Comparison of ENCODE assay signal across 19 mouse cellular contexts in the genomic region with DNA sequence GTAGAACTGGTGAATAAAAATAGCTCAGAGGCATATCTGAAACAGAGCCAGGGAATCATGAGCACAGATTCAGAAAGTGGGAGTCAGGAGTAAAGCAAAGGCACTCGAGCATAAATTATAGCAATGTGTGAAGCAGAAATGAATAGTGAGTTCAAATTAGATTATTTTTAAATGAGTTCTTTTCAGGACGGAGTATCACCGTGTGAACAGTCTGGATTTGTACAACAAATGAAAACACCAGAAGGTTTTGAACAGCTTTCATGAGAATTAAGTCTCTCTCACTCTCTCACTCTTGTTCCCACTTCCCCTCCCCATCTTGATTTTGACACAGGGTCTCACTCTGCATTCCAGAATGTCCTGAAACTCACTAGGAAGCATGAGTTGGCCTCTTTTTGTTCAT.
"Had no signal": no experiment of that assay in that cellular context is flagged by ENCODE, and none has a peak within 500 bp of the region (broad histone marks: within the 10 kb centered on the region; RNA-seq: fewer than 3 reads in every experiment).

No protein-coding gene starts in this region.

- H3K36me3 ChIP-seq: limb, embryonic 10.5 days; liver, embryonic 15.5 days; midbrain, embryonic 15.5 days; neural tube, embryonic 13.5 days had no signal

- H3K27ac ChIP-seq: kidney, postnatal 0 days; left cerebral cortex, adult 2 months; limb, embryonic 10.5 days; liver, embryonic 15.5 days; midbrain, embryonic 15.5 days; neural tube, embryonic 13.5 days had no signal

- DNase-seq: kidney, adult 8-10 months; kidney, postnatal 36 days; lung, adult 2 months; lung, postnatal 4 days; retina, postnatal 1 day; right cerebral cortex, postnatal 4 days; spleen, adult 18-20 months; thymus, adult 2 months; thymus, postnatal 25 days had no signal

- H3K4me1 ChIP-seq: limb, embryonic 10.5 days; liver, embryonic 15.5 days; midbrain, embryonic 15.5 days; neural tube, embryonic 13.5 days had no signal

- H3K9ac ChIP-seq: liver, embryonic 15.5 days; midbrain, embryonic 15.5 days; neural tube, embryonic 13.5 days had no signal

- H3K4me3 ChIP-seq: left cerebral cortex, adult 2 months; limb, embryonic 10.5 days; liver, embryonic 15.5 days; midbrain, embryonic 15.5 days; neural tube, embryonic 13.5 days had no signal

- H3K27me3 ChIP-seq: liver, embryonic 15.5 days; midbrain, embryonic 15.5 days; neural tube, embryonic 13.5 days had no signal

- H3K4me2 ChIP-seq: liver, embryonic 11.5 days; liver, embryonic 15.5 days; midbrain, embryonic 11.5 days; midbrain, embryonic 15.5 days; neural tube, embryonic 13.5 days had no signal

- H3K9me3 ChIP-seq: limb, embryonic 10.5 days; liver, embryonic 15.5 days; midbrain, embryonic 15.5 days; neural tube, embryonic 13.5 days had no signal

- ATAC-seq: intestine, postnatal 0 days; lung, postnatal 0 days; midbrain, embryonic 15.5 days had no signal
